Mouse (Mus musculus) ES-Bruce4 (cell line): ENCODE results near the gene Flvcr2. TPM values are rescaled to one million over a fixed set of nuclear protein-coding genes. Genes with fewer than 3 reads are reported as not detected.

Experiments
- H3K27ac ChIP-seq: 2 replicates; pipeline ENCODE4 v1.5.1; 2012; ENCODE audit warnings: low read length, inconsistent platforms; ENCODE audit not compliant: insufficient read depth
- H3K27me3 ChIP-seq: 2 replicates; pipeline ENCODE4 v1.6.1; 2012; ENCODE audit warnings: mild to moderate bottlenecking, low read length, inconsistent platforms; ENCODE audit not compliant: control insufficient read depth, poor library complexity, insufficient read depth, severe bottlenecking
- H3K36me3 ChIP-seq: 2 replicates; pipeline ENCODE4 v1.6.1; 2012; ENCODE audit warnings: inconsistent platforms, mild to moderate bottlenecking, low read length, moderate library complexity; ENCODE audit not compliant: control insufficient read depth, poor library complexity, insufficient read depth, severe bottlenecking
- H3K4me1 ChIP-seq: one replicate; pipeline ENCODE4 v1.8.1; 2011; ENCODE audit warnings: low read length; ENCODE audit not compliant: control insufficient read depth, insufficient read depth
- H3K4me3 ChIP-seq: 2 replicates; pipeline ENCODE4 v1.5.1; 2011; ENCODE audit warnings: low read depth, mild to moderate bottlenecking, low read length
- H3K9ac ChIP-seq: 2 replicates; pipeline ENCODE4 v1.6.1; 2012; ENCODE audit warnings: low read depth, mild to moderate bottlenecking, inconsistent platforms; ENCODE audit not compliant: poor library complexity, severe bottlenecking
- H3K9me3 ChIP-seq: replicated peaks from 2 replicates; pipeline ENCODE4 v1.6.1; 2012; ENCODE audit warnings: mild to moderate bottlenecking, low read length, inconsistent platforms; ENCODE audit not compliant: control insufficient read depth, poor library complexity, insufficient read depth, severe bottlenecking
- CTCF ChIP-seq: IDR thresholded peaks from one replicate; pipeline ENCODE4 v1.8.1; 2011; ENCODE audit warnings: low read depth, low read length
- EP300 ChIP-seq: IDR thresholded peaks from 2 replicates; pipeline ENCODE4 v1.6.1; 2011; ENCODE audit warnings: low read depth, low read length; ENCODE audit not compliant: insufficient read depth
- POLR2A ChIP-seq: IDR thresholded peaks from one replicate; pipeline ENCODE4 v1.8.1; 2011; ENCODE audit warnings: low read length; ENCODE audit not compliant: insufficient read depth
- polyA plus RNA-seq: library from polyadenylated mRNA; stranded (reverse); fragments of >200 nt; gene quantifications from 2 replicates; pipeline ENCODE4 v1.2.4, GENCODE M21; 2011; ENCODE audit warnings: low read depth; ENCODE audit not compliant: missing spikeins, insufficient read depth, insufficient read length

The Flvcr2 gene
- polyA plus RNA-seq, 1 experiment = 6.0 TPM

DNA sequence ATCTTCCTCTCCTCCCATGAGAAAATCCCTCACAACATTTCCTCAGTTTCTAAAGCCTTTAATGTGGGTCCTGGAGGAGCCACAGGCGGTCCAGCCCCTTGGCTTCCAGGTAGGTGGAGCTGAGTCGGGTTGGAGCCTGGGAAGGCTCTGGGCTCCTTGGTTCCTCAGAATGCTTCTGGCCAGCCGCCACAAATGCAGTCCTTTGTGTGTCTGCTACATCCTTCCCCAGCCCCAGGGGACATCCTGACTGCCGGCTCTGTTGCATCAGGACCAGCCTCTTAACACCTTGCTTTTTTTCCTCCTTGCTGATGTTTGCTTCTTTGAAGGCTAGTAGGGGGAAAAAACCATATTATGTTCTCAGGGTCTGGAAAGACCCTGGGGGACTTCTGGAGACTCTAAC is 21.4 kb downstream of the Flvcr2 start:
- no peak overlapping the region for H3K9ac ChIP-seq
- H3K4me3 ChIP-seq = no peak overlapping the region
- H3K36me3 ChIP-seq = no peaks in the 10 kb centered on the region
- TF ChIP-seq CTCF (no peak), POLR2A (no peak), EP300 (no peak)
- H3K9me3 ChIP-seq = no peaks in the 10 kb centered on the region
- no peaks in the 10 kb centered on the region for H3K27me3 ChIP-seq
- no peaks in the 10 kb centered on the region for H3K4me1 ChIP-seq
- no peak overlapping the region for H3K27ac ChIP-seq

GRCm38 (mm10) chr12:85771356-85771755 is 25.0 kb downstream of the Flvcr2 start:
- H3K9ac ChIP-seq = no peak overlapping the region
- no peak overlapping the region for H3K4me3 ChIP-seq
- TF ChIP-seq EP300 = no peak
- no peak for TF ChIP-seq CTCF
- no peak for TF ChIP-seq POLR2A
- H3K4me1 ChIP-seq = no peaks in the 10 kb centered on the region
- H3K36me3 ChIP-seq = no peaks in the 10 kb centered on the region
- no peak overlapping the region for H3K27ac ChIP-seq
- H3K27me3 ChIP-seq = no peaks in the 10 kb centered on the region
- H3K9me3 ChIP-seq = no peaks in the 10 kb centered on the region

GRCm38 (mm10) chr12:85778962-85779361 is 32.6 kb downstream of the Flvcr2 start:
- H3K4me3 ChIP-seq = no peak overlapping the region

DNA sequence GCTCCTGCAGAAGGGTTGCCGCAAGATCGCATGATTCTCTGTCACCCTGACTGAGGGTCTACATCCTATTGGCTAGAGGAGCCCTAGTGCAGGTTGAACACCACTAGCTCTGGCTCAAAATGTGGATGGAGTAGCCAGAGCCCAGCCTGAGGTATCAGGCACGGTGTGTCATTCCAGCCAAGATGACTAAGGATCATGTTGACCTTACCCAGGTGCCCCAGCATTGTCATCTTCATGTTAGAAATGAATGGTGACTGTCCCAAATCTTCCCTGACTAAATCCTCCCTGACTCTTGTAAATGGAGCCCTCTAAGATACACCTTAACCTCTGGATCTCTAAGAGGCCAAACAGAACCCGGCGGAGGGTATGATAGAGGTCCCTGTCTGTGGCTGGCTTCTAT is 33.4 kb downstream of the Flvcr2 start:
- Histone ChIP-seq H3K9me3 (no peaks in the 10 kb centered on the region), H3K27me3 (no peaks in the 10 kb centered on the region)
- TF ChIP-seq POLR2A (no peak), CTCF (no peak), EP300 (no peak)

More at GRCm38 (mm10) chr12:85778962-85779361, 32.6 kb downstream of the Flvcr2 start:
- H3K4me1 ChIP-seq = peaks cover 1% of the 10 kb centered on the region
- H3K9ac ChIP-seq = no peak overlapping the region
- H3K36me3 ChIP-seq = no peaks in the 10 kb centered on the region
- H3K27ac ChIP-seq = no peak overlapping the region
- H3K9me3 ChIP-seq = no peaks in the 10 kb centered on the region
- TF ChIP-seq POLR2A (no peak), CTCF (no peak)
- H3K27me3 ChIP-seq = no peaks in the 10 kb centered on the region

GRCm38 (mm10) chr12:85781606-85782005 is 35.3 kb downstream of the Flvcr2 start:
- H3K9me3 ChIP-seq = no peaks in the 10 kb centered on the region
- H3K4me3 ChIP-seq = no peak overlapping the region
- no peaks in the 10 kb centered on the region for H3K27me3 ChIP-seq
- no peak overlapping the region for H3K27ac ChIP-seq
- H3K36me3 ChIP-seq = no peaks in the 10 kb centered on the region
- peaks cover 7% of the 10 kb centered on the region for H3K4me1 ChIP-seq
- TF ChIP-seq EP300 (no peak), CTCF (no peak), POLR2A (no peak)
- no peak overlapping the region for H3K9ac ChIP-seq

More for the DNA sequence above, 33.4 kb downstream of the Flvcr2 start:
- Histone ChIP-seq H3K4me1 (peaks cover 1% of the 10 kb centered on the region), H3K4me3 (no peak overlapping the region), H3K27ac (no peak overlapping the region), H3K9ac (no peak overlapping the region), H3K36me3 (no peaks in the 10 kb centered on the region)

DNA sequence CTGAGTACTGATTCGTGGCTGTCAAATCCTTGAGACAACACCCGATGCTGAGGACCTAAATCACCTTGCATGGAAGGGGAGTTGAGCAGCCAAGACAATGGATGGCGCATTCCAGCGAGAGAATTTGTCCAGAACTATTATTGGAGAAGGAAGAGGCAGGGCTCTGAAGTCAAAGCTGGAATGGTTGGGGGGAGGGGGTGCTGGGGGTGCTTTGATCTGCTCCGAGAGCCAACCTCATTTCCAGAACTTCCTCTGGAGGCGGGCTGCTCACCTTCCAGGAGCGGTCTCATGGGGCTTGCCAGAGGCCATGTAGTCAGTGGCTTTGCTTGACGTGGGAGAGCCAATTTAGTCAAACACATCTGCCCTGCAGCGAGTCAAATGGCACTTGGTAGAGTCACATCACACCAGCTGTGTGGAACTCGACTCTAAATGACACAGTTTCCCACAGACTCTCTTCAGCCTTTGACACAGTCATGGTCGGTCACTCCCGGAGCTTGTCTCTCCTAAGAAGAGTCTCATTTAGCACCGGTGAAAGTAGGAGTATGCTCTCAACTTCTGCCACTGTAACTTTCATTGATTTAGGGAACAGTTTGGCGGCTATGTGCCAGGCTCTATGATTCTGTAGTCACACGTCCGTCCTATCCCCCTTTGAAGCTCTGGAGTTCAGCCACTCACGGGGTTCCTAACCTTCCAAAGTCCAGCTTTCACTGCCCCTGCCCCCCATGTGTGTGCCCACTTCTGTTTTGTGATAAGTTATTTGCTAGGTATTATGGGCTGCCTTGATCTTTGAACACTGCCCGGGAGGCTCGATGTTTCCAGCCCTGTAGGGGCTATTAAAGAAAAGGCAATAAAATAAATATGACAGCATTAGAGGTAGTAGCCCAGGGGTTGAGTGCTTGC is 38.8 kb downstream of the Flvcr2 start:
- H3K27me3 ChIP-seq = no peaks in the 10 kb centered on the region
- H3K4me1 ChIP-seq = peaks cover 6% of the 10 kb centered on the region
- H3K4me3 ChIP-seq = no peak overlapping the region
- TF ChIP-seq EP300 (no peak), CTCF (no peak), POLR2A (no peak)
- H3K9me3 ChIP-seq = 0 out of 2 replicates have a peak, but pooled peaks cover 4% of the 10 kb centered on the region
- H3K27ac ChIP-seq = no peak overlapping the region
- H3K9ac ChIP-seq = no peak overlapping the region
- H3K36me3 ChIP-seq = no peaks in the 10 kb centered on the region
